8 mouse cellular contexts compared by ENCODE assay signal in the genomic region with DNA sequence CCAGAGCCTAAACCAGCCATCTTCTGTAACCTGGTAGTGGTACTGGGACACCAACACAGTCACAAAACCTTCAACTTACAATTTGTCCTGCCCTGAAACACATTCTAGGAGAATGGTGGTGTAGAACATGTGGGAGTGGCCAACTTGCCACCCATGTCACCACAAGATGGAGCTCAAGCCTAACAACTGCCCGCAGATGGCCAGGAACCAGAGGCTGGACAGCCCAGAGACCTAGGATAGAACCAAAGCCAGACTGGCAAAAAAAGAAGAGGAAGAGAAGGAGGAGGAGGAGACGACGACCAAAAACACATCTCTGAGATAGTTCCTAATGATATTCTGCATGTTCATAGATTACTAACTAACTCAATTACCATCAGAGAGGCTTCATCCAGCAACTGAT. TPM values are rescaled to one million over a fixed set of nuclear protein-coding genes. Genes with fewer than 3 reads are reported as not detected.
DNase-seq lines count a peak whose midpoint lies in the region; ATAC-seq and TF ChIP-seq lines count a peak whose summit lies in the region.

No protein-coding gene starts in this region.

- no peak for TF ChIP-seq EP300 in liver, postnatal 0 days (IDR thresholded peaks at IDR 0.05; ENCODE audit: low read depth)

- no peak for ATAC-seq in kidney, embryonic 14.5 days (ENCODE audit: low FRiP score, low TSS enrichment)
- ATAC-seq in liver, postnatal 0 days, result no peak

- no peak overlapping the region for H3K4me3 ChIP-seq in kidney, embryonic 14.5 days (ENCODE audit: low read length)
- H3K4me3 ChIP-seq in liver, postnatal 0 days (ENCODE audit: low read depth, low read length), result no peak overlapping the region

- peak; percentile 92 for TF ChIP-seq CTCF in liver, postnatal 0 days (IDR thresholded peaks at IDR 0.05; ENCODE audit: low read depth)

- H3K36me3 ChIP-seq in kidney, embryonic 14.5 days (ENCODE audit: control insufficient read depth, insufficient read depth, low read length), result no peaks in the 10 kb centered on the region
- H3K36me3 ChIP-seq in liver, postnatal 0 days (replicated peaks; ENCODE audit: insufficient read depth, low read length), result no peaks in the 10 kb centered on the region

- H3K27ac ChIP-seq in kidney, embryonic 14.5 days (ENCODE audit: low read depth, low read length), result no peak overlapping the region
- no peak overlapping the region for H3K27ac ChIP-seq in liver, postnatal 0 days (ENCODE audit: low read depth)

- 6% methylated on average over 3 of the region's 3 CpGs for WGBS in kidney, embryonic 14.5 days
- WGBS in liver, postnatal 0 days (ENCODE audit: insufficient replicate concordance), result 4% methylated on average over 3 of the region's 3 CpGs

- peaks cover 12% of the 10 kb centered on the region for H3K4me1 ChIP-seq in kidney, embryonic 14.5 days (ENCODE audit: control insufficient read depth, insufficient read depth, low read length)
- H3K4me1 ChIP-seq in liver, postnatal 0 days (ENCODE audit: insufficient read depth), result peaks cover 12% of the 10 kb centered on the region

- DNase-seq in kidney, adult 18-20 months, result peak; percentile 84
- peak; percentile 58 for DNase-seq in c-Kit-positive CD71-positive TER-119-negative erythroid progenitor cells, embryonic 14.5 days (ENCODE audit: low read depth)
- peak; percentile 63 to 84 for DNase-seq in frontal cortex, adult 2 months (ENCODE audit: extremely low spot score in 1 of 2, low spot score in 1 of 2)
- peak; percentile 87 for DNase-seq in kidney, postnatal 10 days
- peak; percentile 76 for DNase-seq in liver, postnatal 0 days
- peak; percentile 61 for DNase-seq in retina, adult 2 months (ENCODE audit: low read depth, low spot score)
- peak; percentile 74 for DNase-seq in thymus, postnatal 25 days

- no peak overlapping the region for H3K9ac ChIP-seq in kidney, embryonic 14.5 days (ENCODE audit: low read depth, low read length)
- no peak overlapping the region for H3K9ac ChIP-seq in liver, postnatal 0 days (replicated peaks)

- no peaks in the 10 kb centered on the region for H3K9me3 ChIP-seq in kidney, embryonic 14.5 days (ENCODE audit: control insufficient read depth, low read length)
- H3K9me3 ChIP-seq in liver, postnatal 0 days (ENCODE audit: low read length), result no peaks in the 10 kb centered on the region

- H3K27me3 ChIP-seq in kidney, embryonic 14.5 days (ENCODE audit: control insufficient read depth, insufficient read depth, low read length), result no peaks in the 10 kb centered on the region
- H3K27me3 ChIP-seq in liver, postnatal 0 days (ENCODE audit: insufficient read depth, low read length), result no peaks in the 10 kb centered on the region

- no peak overlapping the region for H3K4me2 ChIP-seq in kidney, embryonic 14.5 days (replicated peaks; ENCODE audit: low read depth, low read length)
- no peak overlapping the region for H3K4me2 ChIP-seq in liver, postnatal 0 days (ENCODE audit: low read depth, low read length)

RNA-seq across cellular contexts. Expression of gene Atad1, which starts 24.4 kb away (rescaled TPM):
- 78.2 and 90.8 TPM in 2 replicates for polyA plus RNA-seq in kidney, embryonic 14.5 days (2014; fragmentation: Nextera tagmentation; extraction: Ambion mirVana)
- polyA plus RNA-seq in frontal cortex, adult 2 months (2012; rRNA removed), result 66.8 and 70.7 TPM in 2 replicates
- 25.9 and 26.0 TPM in 2 replicates for polyA plus RNA-seq in liver, postnatal 0 days (2015; fragmentation: Nextera tagmentation; extraction: Ambion mirVana)

RNA-seq across cellular contexts. Expression of gene Pten, which starts 42.1 kb away (rescaled TPM):
- polyA plus RNA-seq in kidney, embryonic 14.5 days (2014; fragmentation: Nextera tagmentation; extraction: Ambion mirVana), result 16.8 and 16.9 TPM in 2 replicates
- 64.6 and 66.3 TPM in 2 replicates for polyA plus RNA-seq in frontal cortex, adult 2 months (2012; rRNA removed)
- 5.1 and 5.9 TPM in 2 replicates for polyA plus RNA-seq in liver, postnatal 0 days (2015; fragmentation: Nextera tagmentation; extraction: Ambion mirVana)
